Comparison of ENCODE assay signal across 17 mouse cellular contexts in genomic region chr14:25802511-25802910, GRCm38 (mm10). TPM values are rescaled to one million over a fixed set of nuclear protein-coding genes. Genes with fewer than 3 reads are reported as not detected.
DNase-seq lines count a peak whose midpoint lies in the region; ATAC-seq and TF ChIP-seq lines count a peak whose summit lies in the region.
"Had no signal": no experiment of that assay in that cellular context is flagged by ENCODE, and none has a peak within 500 bp of the region (broad histone marks: within the 10 kb centered on the region; RNA-seq: fewer than 3 reads in every experiment).

No protein-coding gene starts in this region.

- TF ChIP-seq CTCF in intestine, postnatal 0 days (IDR thresholded peaks at IDR 0.05; ENCODE audit: low read depth), result no peak

- no peak for DNase-seq in lung, adult 18-20 months
- DNase-seq in heart, postnatal 4 days, result peak; percentile 36
- DNase-seq in urinary bladder, postnatal 14 days (ENCODE audit: low spot score), result no peak
- DNase-seq: adrenal gland, postnatal 25 days; cerebellum, adult 9-10 months; liver, postnatal 0 days; right cerebral cortex, postnatal 4 days had no signal

- no peaks in the 10 kb centered on the region for H3K9me3 ChIP-seq in intestine, embryonic 15.5 days
- H3K9me3 ChIP-seq in intestine, postnatal 0 days (ENCODE audit: control insufficient read depth), result no peaks in the 10 kb centered on the region
- H3K9me3 ChIP-seq in lung, embryonic 15.5 days, result no peaks in the 10 kb centered on the region
- H3K9me3 ChIP-seq in heart, embryonic 15.5 days (replicated peaks), result no peaks in the 10 kb centered on the region
- H3K9me3 ChIP-seq: embryonic facial prominence, embryonic 15.5 days; forebrain, embryonic 12.5 days; hindbrain, embryonic 15.5 days; limb, embryonic 13.5 days; neural tube, embryonic 13.5 days had no signal

- 0 out of 2 replicates have a peak overlapping the region, but pooled peaks have one; percentile 17 for H3K27ac ChIP-seq in intestine, embryonic 15.5 days
- H3K27ac ChIP-seq in intestine, postnatal 0 days (ENCODE audit: low read depth, low read length), result no peak overlapping the region
- H3K27ac ChIP-seq in lung, embryonic 15.5 days, result peak overlapping the region; percentile 16; the same call in 1 of the 2 replicates
- H3K27ac ChIP-seq in heart, embryonic 15.5 days, result peak overlapping the region; percentile 24; the same call in 1 of the 2 replicates
- H3K27ac ChIP-seq: embryonic facial prominence, embryonic 15.5 days; forebrain, embryonic 12.5 days; hindbrain, embryonic 15.5 days; neural tube, embryonic 13.5 days had no signal

- H3K9ac ChIP-seq in intestine, embryonic 15.5 days, result no peak overlapping the region
- H3K9ac ChIP-seq in intestine, postnatal 0 days (ENCODE audit: low read depth, low read length), result no peak overlapping the region
- no peak overlapping the region for H3K9ac ChIP-seq in lung, embryonic 15.5 days
- no peak overlapping the region for H3K9ac ChIP-seq in heart, embryonic 15.5 days
- H3K9ac ChIP-seq: embryonic facial prominence, embryonic 15.5 days; forebrain, embryonic 12.5 days; hindbrain, embryonic 15.5 days; limb, embryonic 13.5 days; liver, postnatal 0 days; neural tube, embryonic 13.5 days had no signal

- no peak for ATAC-seq in intestine, embryonic 15.5 days
- ATAC-seq in intestine, postnatal 0 days, result no peak
- no peak for ATAC-seq in lung, embryonic 15.5 days (ENCODE audit: borderline replicate concordance, extremely low read depth, low FRiP score, low TSS enrichment)
- ATAC-seq in heart, embryonic 15.5 days (replicated peaks; ENCODE audit: insufficient number of reproducible peaks, insufficient read depth, low FRiP score, low read depth), result no peak
- ATAC-seq: CD4-positive, CD25-positive, alpha-beta regulatory T cell, adult 4 months; liver, postnatal 0 days had no signal

- no peaks in the 10 kb centered on the region for H3K36me3 ChIP-seq in intestine, embryonic 15.5 days
- no peaks in the 10 kb centered on the region for H3K36me3 ChIP-seq in intestine, postnatal 0 days (ENCODE audit: control insufficient read depth, insufficient read depth)
- H3K36me3 ChIP-seq in lung, embryonic 15.5 days, result no peaks in the 10 kb centered on the region
- H3K36me3 ChIP-seq in heart, embryonic 15.5 days, result no peaks in the 10 kb centered on the region
- H3K36me3 ChIP-seq: embryonic facial prominence, embryonic 15.5 days; forebrain, embryonic 12.5 days; hindbrain, embryonic 15.5 days; limb, embryonic 13.5 days; neural tube, embryonic 13.5 days had no signal

- peaks cover 8% of the 10 kb centered on the region; the same call in 1 of the 2 replicates for H3K4me1 ChIP-seq in intestine, embryonic 15.5 days (replicated peaks)
- no peaks in the 10 kb centered on the region for H3K4me1 ChIP-seq in intestine, postnatal 0 days (replicated peaks; ENCODE audit: control insufficient read depth, insufficient read depth, low read length)
- peaks cover 28% of the 10 kb centered on the region for H3K4me1 ChIP-seq in lung, embryonic 15.5 days
- peaks cover 22% of the 10 kb centered on the region for H3K4me1 ChIP-seq in heart, embryonic 15.5 days (replicated peaks)
- H3K4me1 ChIP-seq: forebrain, embryonic 12.5 days; hindbrain, embryonic 15.5 days had no signal

- H3K4me2 ChIP-seq in intestine, embryonic 15.5 days (replicated peaks), result no peak overlapping the region
- H3K4me2 ChIP-seq in intestine, postnatal 0 days (replicated peaks; ENCODE audit: low read depth), result no peak overlapping the region
- no peak overlapping the region for H3K4me2 ChIP-seq in lung, embryonic 15.5 days
- H3K4me2 ChIP-seq in heart, embryonic 15.5 days, result no peak overlapping the region
- H3K4me2 ChIP-seq: embryonic facial prominence, embryonic 15.5 days; forebrain, embryonic 12.5 days; hindbrain, embryonic 15.5 days; limb, embryonic 13.5 days; neural tube, embryonic 13.5 days had no signal

- no peak overlapping the region for H3K4me3 ChIP-seq in intestine, embryonic 15.5 days (replicated peaks)
- H3K4me3 ChIP-seq in intestine, postnatal 0 days (ENCODE audit: low read depth, low read length), result no peak overlapping the region
- no peak overlapping the region for H3K4me3 ChIP-seq in lung, embryonic 15.5 days
- no peak overlapping the region for H3K4me3 ChIP-seq in heart, embryonic 15.5 days
- H3K4me3 ChIP-seq: embryonic facial prominence, embryonic 15.5 days; forebrain, embryonic 12.5 days; hindbrain, embryonic 15.5 days; limb, embryonic 13.5 days; neural tube, embryonic 13.5 days had no signal

- no peaks in the 10 kb centered on the region for H3K27me3 ChIP-seq in intestine, embryonic 15.5 days (replicated peaks)
- no peaks in the 10 kb centered on the region for H3K27me3 ChIP-seq in intestine, postnatal 0 days (replicated peaks; ENCODE audit: control insufficient read depth, insufficient read depth, low read length)
- H3K27me3 ChIP-seq in lung, embryonic 15.5 days, result no peaks in the 10 kb centered on the region
- H3K27me3 ChIP-seq in heart, embryonic 15.5 days, result no peaks in the 10 kb centered on the region
- H3K27me3 ChIP-seq: embryonic facial prominence, embryonic 15.5 days; hindbrain, embryonic 15.5 days; neural tube, embryonic 13.5 days had no signal

RNA-seq across cellular contexts. Expression of gene Zcchc24, which starts 33.7 kb away (rescaled TPM):
- 20.6 and 21.0 TPM in 2 replicates for polyA plus RNA-seq in intestine, embryonic 15.5 days (2015; fragmentation: Nextera tagmentation; extraction: Ambion mirVana)
- 10.3 and 12.1 TPM in 2 replicates for polyA plus RNA-seq in intestine, postnatal 0 days (2015; fragmentation: Nextera tagmentation; extraction: Ambion mirVana)
- 21.4 and 22.4 TPM in 2 replicates for polyA plus RNA-seq in lung, embryonic 15.5 days (2015; fragmentation: Nextera tagmentation; extraction: Ambion mirVana)
- 22.4 and 26.8 TPM in 2 replicates for polyA plus RNA-seq in heart, embryonic 15.5 days (2015; fragmentation: Nextera tagmentation; extraction: Ambion mirVana)
- total RNA-seq in heart, postnatal 4 days (2021), result 10 to 100 TPM; 48.6 to 52.2 TPM

RNA-seq across cellular contexts. Expression of gene Anxa11, which starts 39.4 kb away (rescaled TPM):
- polyA plus RNA-seq in intestine, embryonic 15.5 days (2015; fragmentation: Nextera tagmentation; extraction: Ambion mirVana), result 71.5 and 72.2 TPM in 2 replicates
- polyA plus RNA-seq in intestine, postnatal 0 days (2015; fragmentation: Nextera tagmentation; extraction: Ambion mirVana), result 82.3 and 86.7 TPM in 2 replicates
- polyA plus RNA-seq in lung, embryonic 15.5 days (2015; fragmentation: Nextera tagmentation; extraction: Ambion mirVana), result 23.3 and 26.1 TPM in 2 replicates
- polyA plus RNA-seq in heart, embryonic 15.5 days (2015; fragmentation: Nextera tagmentation; extraction: Ambion mirVana), result 27.0 and 31.6 TPM in 2 replicates
- total RNA-seq in heart, postnatal 4 days (2021), result 10 to 100 TPM; 69.8 to 72.3 TPM
